Mouse (Mus musculus) right cerebral cortex, postnatal 14 days (tissue): ENCODE results near the gene Gm13090.

Experiments used
- DNase-seq: peaks from one replicate; pipeline ENCODE4 v3.0.0; 2022

The Gm13090 gene

DNA sequence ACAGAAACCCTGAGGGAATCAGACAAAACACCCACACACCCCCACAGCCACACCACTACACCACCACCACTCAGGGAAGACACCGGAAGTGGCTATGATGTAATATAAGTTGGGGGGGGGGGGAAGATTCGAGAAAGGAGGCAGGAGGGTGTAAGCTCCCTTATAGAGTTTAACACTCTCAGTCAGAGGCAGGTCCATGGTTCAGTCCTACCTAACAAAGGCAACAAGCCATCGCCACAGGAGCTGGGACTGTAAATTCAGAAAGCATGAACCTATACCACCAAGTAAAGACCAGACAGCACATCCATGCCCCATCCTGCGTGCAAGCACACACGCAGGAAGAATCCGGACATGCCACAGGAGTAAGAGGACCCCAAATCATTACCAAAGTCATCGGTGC lies at the start of gene Gm13090:
Gene Gm13090 (plus strand): TSS at position 301 of the 400 bp plus-strand sequence.
- DNase-seq: no peak

DNA sequence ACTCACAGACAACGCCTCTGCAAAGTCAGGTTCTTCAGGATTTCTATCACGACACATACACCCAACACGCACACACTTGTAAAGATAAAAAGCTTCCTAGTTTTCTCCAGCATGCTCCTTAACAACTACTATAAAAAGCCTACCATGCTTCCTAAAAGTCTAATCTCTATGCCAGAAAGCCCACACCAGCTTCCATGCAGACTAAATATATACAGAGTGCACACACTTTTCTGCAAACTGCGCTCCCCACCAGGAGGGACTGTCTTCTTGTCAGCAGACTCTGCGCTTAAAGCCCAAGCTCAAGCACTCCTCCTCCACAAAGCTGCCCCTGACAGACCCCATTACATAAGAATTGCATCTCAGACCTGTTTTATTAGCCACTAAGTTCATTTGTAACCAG lies 47.9 kb upstream of the Gm13090 start:
- no peak for DNase-seq

DNA sequence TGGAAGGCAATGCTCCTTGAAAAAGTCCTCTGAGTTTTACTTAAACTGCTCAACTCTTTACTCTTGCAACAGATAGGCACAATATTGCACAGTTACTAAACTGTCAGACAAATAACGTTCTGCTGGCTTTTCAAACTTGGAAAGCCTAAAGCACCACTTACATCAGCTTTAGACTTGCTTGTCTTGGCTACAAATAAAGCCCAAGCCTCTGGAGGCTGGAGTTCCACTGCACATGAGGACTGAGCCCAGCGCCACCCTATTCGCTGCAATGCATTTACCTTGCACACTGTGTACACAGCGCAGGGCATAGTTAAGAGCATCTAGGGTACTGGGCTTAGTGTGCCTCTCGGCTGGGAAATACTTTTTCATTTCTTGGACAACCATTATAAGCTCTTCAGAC lies 46.1 kb upstream of the Gm13090 start:
- no peak for DNase-seq

DNA sequence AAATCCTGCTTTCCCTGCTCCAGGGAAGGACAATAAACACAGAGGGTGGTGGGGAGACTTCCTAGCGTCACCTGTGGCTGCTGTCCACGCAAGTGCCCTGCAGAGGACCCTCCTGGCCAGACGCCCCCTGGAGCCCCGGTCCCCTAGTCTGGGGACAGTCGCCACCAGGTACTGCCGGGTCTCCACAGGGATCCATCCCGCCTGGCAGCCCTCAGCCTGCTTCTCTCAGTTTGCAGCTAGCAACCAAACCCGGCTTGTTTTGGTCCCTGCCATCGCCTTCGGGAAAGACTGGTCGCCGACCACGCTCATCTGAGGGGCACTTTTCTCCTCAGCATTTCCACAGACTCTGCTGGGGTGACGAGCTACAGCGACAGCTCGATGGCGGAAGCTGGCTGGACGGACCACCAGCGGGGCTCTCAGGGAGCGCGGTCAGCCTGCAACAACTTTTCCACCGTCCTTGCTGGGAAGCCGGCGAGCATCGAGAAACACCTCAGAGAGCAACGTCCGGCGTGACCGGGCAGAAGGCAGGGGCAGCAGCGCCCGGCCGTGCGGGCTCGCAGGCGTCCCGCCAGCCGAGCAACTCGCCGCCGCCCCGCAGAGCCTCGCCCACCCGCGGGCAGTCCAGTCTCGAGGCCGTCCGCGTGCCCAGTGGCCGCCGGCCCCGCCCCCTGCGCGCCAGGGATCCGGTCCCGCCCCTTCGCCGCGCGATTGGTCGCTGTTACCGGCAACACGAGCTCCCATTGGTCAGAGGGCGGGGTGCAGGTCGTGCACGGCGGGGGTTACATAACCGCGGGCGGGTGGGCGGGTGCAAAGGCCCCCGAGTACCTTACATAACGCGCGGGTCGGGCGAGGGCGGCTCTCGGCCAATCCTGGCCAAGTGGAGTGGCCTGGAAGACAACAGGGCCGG lies 45.1 kb upstream of the Gm13090 start, which contains the start of gene Per3:
Gene Per3 (minus strand): TSS at position 629 of the 907 bp plus-strand sequence.
- DNase-seq: peak; percentile 99

DNA sequence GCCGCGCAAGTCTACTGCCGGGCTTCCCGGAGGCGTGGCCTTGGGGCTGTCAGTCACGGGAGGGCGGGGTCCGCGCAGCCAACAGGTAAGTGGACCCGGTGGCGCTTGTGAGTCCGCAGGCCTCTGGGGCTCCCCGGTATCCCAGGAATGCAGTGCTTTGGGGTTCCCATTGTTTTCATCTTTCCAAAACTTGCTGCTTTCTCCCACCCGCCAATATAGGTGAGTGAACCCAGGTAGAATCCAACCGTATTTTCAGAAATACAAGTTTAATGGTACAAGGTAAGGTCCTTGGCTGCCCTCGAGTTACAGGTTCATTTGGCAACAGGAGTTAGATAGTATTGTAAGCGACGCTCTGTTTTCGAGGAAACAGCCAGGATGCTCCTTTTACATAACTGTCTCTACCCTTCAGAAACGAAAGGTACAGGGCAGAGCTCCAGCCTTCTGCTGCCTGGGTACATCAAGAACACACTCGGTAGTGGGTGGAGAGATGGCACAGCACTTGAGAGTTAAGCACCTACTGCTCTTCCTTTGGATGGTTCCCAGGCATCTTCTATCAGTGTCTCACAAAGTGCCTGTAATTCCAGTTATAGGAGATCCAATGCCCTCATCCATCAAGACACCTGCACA lies 44.3 kb upstream of the Gm13090 start:
- DNase-seq: no peak

DNA sequence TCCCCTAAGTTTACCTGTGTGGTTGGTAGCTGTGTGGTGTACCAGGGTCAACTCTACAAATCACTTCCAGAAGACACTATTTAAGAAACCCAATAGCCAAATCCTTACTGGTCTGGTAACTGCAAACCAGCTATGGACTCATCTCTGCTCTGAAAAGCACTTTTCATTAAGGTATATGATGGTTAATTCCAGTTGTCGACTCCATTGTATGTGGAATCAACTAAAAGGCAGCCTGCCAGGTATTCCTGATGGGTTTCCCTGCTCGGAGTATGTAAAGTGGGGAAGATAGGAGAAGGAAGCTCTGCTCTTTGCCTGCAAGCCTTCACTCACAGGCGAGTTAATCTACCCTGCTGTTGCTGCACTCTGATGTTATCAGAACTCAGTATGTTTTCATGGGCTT lies 42.8 kb upstream of the Gm13090 start:
- DNase-seq: no peak

DNA sequence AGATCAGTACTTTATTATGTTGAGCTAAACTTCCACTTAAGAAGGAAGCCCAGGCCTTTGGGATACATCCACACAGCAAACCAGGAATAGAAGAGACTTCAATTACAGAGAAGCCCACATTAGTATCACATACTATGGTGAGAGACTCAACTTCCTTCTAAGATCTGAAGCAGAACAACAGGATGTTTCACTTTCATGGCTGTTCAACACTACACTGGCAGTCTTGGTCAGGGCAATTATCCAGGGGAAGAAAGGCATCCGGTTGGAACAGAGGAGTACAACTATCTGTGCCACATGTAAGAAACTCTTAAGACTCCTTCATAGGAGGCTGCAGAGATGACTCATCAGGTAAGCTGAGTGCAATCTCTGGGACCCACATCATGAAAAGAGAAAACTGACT lies 38.2 kb upstream of the Gm13090 start:
- no peak for DNase-seq

DNA sequence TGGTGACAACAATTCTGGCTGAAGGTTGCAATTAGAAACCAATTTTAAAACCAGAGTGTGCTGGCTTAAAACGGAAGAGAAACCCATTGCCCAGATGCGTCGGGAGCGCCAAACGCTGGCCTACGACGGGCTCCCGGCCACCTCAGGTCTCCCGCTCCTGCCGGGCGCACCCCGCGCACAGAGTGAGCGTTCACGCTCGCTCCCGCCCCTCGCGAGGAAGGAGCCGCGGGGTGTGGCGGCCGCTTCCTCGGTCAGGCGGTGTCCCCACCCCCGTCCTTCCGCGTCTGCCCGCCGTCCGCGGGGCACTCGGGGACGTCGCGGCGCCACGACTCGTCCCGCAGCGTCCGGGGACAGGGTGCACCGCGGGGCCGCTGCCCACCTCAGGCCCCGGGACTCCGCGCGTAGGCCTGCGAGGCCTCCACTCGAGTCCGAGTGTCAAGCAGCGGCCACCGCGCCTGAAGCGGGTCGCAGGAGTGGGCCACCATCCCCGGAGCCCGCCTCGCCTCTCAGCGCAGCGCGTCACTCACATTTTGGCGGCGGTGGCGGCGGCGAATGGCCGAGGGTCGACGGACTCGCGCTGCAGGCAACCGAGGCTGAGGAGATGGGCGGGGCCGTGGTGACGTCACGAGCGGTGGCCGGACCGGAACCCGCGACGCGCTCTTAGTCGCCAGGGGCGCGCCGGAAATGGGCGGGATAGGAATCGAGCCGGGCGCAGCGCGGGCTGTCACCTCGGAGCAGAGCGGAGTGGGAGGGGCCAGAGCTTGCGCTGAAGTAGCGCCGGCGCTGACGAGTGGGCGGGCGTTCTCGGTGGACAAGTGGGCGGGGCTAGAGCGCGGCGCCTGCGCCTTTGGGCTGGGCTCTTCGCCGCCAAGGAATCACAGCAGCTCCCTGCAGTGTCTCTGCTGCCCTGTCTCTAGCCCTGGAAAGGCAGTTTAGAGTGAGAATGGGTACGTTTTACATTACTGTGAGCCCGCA lies 31.7 kb upstream of the Gm13090 start, which contains the start of gene Vamp3:
Gene Vamp3 (minus strand): TSS at position 617 of the 975 bp plus-strand sequence.
- DNase-seq: peak; percentile 100

DNA sequence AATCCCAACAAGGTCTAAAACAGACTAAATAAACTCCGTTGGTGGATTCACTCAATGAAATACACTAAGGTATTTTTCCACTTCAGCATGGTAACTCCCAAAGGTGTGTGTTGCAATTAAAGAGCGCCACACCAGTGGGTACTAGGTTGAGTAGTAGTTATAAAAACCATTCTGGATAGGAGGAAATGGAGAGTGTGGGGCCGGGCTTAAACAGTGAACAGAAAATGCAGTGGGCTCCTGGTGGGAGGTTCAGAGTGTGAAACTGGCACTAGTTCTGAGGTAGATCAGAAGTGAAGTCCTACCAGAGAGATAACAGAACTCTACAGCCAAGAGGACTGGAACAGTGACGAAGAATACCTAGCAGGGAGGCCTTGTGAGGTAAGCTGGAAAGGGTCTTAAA lies 30.7 kb upstream of the Gm13090 start:
- DNase-seq: no peak

DNA sequence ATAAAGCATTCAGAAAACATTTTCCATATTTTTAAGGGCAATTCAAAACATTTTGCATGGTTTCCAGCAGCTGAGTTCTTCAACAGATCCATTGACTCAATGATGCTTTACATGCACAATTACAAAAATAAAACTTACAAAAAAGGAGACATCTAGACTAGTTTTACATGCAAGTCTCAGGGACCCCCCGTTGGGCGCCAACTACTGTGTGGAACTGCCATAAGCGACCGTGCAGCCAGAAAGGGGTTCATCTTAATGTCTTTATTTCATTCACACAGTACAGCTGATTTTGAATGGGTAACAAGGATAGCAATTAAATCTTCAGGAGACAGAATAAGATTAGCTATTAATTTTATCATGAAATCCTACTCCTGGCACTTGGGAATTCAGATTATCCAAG lies 29.8 kb upstream of the Gm13090 start:
- no peak for DNase-seq

DNA sequence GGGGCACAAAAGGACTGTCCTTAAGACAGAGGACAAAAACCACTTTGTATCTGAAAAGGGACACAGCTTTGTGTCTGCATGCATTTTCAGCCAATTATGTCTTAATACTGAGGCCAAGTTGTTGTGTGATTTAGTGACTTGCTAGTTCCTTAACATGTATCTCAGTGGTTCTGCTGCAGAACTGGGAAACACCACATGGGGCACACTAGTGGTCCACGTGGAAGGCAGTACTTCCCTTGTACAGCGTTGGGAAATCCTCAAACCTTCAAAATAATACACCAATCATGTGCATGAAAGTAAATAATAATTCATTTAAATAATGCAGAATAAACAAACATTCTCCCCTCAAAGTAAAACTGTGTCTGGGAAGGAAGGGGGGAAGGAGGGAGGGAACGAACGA lies 20.6 kb upstream of the Gm13090 start:
- DNase-seq: no peak

DNA sequence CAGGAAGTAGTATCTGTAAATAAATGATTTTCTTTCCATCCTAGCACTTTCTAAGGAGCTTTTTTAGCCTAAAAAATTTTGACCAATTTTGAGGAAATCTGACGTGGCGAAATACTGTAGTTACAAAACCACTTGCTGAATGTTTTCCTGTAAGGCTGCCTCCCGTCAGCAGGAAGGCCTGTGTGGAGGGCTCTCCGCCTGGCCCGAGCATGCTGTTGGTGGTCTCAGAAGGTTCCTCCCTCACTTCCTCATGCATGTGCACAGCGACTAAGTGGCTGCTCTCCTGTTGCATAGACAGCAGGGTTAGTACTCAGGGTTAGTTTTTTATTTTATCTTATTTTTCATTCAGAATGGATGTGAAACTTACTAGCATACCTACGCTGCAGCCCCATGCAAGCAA lies 18.4 kb upstream of the Gm13090 start:
- DNase-seq: no peak

DNA sequence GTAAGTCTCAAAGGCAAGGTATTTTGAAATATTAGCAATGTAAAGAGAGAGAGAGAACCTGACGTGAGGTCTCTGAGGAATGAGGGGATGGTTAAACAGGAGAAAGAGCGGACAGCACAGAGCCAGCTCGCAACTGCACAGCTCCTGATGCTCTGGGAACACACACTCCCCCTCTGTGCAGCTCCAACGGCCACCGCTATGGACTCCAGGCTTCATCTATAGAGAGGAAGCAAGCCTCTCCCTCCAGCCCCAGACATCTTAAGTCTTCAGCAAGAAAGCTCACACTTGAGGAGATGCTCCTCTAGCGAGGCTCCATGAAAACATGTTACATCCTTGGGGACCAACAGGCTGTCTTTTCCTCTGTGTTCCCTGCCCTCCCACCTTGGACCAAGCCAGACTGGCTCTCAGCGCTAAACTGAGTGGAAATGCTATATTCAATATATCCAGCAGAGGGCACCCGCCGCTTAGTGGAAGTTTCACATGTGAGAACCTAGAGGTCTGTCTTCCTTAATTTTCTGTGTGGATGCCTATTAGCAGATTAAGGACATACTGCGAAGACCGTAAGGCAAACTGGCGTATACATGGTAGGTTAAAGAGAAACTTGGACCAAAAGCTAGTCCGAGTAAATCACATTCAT lies 16.1 kb upstream of the Gm13090 start:
- DNase-seq: peak; percentile 74

DNA sequence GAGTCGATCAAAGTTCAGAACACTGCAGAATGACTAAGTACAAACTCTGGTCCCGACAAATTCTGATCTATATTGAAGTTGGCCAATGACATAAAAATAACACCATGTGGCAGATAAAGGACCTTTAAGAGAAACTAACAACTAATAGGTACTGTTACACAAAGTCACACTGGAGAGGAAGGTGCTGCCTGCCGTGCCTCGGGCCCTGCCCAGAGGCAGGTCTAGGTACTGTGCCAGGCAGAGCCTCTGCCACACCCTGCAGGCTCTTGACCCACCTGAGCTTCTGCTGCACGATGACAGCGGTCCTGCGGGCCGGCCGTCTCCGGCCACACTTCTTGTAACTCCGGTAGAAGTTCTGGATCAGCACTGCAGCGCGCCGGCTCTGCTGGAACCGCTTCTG lies 14.6 kb upstream of the Gm13090 start:
- no peak for DNase-seq

DNA sequence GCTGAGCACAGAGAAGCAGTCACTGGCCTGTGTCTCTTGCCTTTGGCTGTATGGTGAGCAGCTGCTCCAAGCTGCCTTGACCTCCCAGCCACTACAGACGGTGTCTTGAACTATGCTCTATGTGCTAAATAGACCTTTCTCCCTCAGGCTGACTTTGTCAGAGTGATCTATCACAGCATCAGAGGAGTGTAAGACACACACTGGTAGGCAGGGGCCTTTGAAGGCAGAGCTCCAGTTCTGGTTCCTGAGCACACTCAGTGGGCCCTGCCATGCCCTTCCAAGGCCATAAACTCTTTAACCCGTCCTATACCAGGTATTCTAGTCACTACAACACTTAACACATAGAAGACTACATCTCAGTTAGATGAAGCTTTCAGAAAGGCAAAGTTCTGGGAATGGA lies 8.0 kb upstream of the Gm13090 start:
- no peak for DNase-seq

DNA sequence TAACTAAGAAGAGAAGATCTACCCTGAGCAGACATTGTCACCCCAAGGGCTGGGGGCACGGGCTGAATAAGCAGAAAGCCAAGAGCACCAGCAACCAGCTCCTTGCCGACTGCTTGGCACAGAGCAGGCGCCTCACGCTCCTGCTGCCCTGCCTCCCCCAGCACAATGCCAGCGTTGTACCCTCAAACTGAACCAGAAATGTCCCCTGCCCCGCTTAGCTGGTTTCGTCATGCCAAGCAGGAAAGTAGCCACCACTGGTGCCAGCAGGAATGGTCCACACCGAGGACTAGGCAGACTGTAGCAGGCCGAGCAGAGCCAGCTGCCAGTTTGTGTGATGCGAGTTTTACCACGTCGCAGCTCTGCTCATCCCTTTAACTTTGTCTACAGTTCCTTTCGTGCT lies 7.4 kb upstream of the Gm13090 start:
- no peak for DNase-seq

DNA sequence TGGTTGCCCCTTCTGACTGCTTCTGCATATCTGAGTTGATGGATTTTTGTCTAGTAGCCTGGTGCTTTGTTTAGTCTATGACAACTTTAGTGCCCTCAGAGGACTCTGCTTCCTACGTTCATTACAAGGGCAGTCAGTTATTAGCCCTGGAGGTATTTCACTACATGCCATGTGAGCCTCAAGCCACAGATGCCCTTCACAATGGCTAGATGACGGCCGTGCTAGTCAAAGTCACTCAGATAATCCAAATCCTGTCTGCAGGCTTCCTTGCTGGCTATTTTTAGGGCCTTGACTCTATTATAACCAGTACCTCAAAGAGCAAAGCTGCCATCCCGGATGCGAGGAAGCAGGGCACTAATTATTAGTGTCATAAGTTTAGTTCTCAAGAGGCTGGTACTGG lies 6.3 kb upstream of the Gm13090 start:
- DNase-seq: no peak

DNA sequence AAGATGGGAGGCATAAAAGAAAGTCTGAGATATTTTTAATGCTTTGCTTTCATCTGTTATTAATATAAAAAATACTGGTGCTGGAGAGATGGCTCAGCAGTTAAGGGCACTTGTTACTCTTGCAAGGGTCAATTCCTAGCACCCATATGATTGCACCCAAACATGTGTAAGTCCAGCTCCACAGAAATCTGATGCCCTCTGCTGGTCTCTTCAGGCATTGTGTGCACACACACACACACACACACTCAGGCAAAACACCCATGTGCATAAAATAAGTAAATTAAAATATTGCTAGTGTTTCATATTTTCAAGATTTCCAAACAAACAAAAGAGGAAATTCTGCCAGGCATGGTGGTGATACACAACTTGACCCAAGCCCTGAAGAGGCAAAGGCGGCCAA lies 2.0 kb upstream of the Gm13090 start:
- DNase-seq: no peak

DNA sequence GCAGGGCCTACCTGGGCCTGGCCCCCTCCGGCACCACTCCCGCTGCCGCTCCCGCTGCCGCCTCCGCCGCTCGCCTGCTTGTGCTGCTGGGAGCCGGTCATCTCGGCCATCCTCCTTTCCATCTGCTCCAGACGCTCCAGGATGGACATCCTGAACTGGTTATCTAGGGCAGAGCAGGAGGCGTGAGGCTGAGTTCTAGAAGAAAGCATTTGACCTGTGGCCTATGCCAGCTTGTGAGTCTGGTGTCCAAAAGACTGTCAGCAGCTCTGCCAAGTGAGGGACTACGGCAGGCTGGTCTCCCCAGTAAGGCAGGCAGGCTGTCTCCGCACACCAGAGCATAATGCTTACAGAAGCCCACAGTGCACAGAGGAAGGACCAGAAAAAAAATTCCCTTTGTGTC lies 551 bp upstream of the Gm13090 start:
- DNase-seq: no peak

DNA sequence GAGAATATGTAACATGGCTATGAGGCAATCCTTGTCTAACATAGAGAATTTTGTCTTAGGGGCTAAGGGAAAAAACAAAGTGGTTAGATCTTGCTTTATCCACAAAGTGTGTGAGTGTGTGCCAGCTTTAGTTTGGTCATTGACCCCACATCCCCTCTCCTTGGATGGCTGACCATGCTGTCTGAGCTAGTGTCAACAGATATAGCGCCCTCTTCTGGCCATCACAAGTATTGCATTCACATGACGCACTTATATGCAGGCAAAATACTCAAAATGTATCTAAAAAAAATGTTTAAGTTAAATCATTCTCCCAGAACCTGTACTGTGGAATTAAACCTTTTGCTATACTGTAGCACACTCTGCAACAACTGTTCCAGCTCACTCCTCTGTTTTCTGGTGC lies 5.8 kb downstream of the Gm13090 start:
- peak; percentile 59 for DNase-seq

DNA sequence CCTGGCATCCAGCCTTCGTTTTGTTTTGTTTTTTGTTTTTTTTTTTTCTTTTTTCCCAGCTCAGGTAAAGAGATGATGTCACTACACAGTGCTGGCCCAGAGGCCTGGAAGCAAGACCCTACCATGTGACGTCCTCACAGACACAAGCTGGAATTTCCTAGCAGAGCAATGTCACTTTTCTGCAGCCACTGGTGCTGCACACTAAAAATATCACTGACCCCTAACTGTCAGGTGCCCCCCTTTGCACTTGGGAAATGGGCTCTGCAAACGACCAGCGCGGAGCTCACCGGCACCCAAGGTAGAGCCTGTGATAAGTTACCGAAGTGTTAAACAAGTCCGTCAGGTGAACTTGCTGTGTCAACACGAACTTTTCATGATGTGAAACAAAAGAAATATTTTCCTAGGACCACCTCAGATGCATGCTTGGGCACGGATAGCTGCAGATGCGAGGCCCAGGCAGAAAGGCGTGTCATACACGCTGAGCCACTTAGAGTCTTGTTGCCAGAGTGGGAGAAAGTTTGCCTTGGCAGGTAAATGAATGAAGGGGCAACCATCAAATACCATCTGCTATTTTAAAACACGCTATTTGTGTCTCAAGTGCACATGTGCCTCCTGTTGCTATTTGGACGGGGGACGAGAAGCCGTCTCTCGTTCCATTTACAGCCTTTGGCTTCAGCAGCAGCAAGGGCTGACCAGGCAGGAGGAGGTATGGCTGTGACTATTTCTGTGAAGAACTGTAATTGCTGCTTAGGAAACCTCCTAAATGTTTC lies 7.1 kb downstream of the Gm13090 start:
- no peak for DNase-seq

DNA sequence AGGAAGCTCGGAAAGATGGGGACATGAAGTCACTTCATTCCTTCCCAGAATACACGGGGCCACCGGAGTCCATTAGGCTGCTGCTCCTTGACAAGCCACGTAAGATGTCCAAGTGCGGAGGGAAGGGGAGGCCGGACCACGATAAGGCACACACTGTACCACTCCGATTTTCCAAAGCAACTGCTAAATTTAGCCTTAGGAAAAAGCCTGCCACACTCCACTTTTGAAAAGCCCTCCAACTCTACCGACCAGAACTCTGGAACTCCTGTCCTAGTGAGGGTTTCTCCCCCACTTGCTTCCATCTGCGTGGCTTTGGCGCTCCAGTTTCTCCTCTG lies 7.7 kb downstream of the Gm13090 start:
- no peak for DNase-seq
